Mouse (Mus musculus) CD4-positive, CD25-positive, alpha-beta regulatory T cell, adult 2 months (primary cell): ENCODE results near the gene Grb10.

Experiments used
- DNase-seq: peaks from one replicate; pipeline ENCODE4 v3.0.0-alpha.2; 2012; ENCODE audit warnings: low read depth, low spot score

Gene Grb10

DNA sequence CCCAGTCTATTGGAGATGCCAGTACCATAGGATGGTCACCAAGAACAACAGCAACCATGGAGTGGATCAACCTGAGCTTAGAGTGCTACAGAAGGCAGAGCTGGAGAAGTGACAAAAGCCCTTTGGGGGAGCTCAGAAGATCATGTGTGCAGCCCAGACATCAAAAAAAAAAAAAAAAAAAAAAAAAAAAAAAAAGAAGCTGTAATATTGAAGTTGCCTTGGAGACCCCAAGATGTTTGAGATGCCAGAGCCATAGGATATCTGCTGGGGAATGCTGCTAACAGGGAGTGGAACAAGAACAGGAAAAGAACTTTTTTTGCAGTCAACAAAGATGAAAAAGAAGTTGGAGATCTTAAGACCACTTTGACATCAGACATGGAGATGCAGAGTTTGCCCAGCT lies 133.0 kb downstream of the Grb10 start:
- no peak for DNase-seq

DNA sequence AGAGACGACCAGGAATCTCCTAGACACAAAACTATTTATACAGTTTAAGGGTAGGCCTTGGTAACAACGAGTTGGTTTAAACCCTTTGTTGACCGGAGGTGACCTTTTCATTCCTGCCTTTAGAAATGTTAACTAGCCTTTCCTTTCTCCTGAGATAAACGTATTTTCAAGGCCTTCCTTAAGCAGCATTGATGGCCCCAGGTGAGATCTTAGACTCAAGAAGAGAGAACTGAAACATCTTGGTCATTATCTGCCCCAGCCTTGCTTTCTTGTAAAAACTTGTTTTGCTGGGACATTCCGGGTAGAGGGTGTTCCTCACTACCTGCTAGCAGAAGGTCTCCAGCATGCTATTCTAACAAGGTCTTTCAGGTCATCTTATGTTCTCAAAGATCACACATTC lies 133.5 kb downstream of the Grb10 start:
- DNase-seq: no peak

DNA sequence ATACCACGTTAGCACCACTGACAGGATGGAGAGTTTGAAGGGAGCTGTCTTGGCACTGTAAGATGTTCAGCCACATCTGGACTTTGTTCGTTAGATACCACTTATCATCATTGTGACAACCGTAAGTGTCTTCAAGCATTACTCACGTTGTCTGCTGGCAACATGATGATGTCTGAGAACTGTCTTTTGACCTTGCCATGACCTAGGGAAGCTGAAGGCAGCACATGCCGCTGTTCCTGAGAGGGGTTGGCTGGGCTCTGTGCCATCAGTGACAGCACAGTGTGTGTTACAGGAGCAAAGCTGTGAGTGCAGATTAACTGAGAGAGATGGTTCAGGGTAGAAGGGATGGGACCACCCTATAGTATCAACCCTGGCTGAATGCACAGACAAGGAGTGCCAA lies 137.0 kb downstream of the Grb10 start:
- DNase-seq: no peak

DNA sequence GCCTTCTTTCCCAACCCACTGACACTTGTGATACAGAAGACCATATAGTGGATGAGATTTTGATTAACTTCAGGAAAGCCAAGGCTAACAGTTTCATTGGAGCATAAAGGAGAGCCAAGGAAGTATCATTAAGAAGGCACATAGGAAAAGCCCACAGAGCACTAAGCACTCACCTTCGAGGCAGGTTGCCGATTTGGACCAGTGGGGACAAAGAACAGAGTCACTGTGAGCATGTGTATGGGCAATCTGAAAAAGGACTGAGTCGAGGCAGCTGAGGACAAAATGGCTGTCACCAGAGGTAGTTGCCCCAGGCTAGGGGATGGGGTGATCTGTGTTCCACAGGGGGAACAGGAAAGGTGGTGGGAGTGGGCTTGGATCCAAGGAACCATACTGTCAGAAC lies 140.0 kb downstream of the Grb10 start:
- no peak for DNase-seq

DNA sequence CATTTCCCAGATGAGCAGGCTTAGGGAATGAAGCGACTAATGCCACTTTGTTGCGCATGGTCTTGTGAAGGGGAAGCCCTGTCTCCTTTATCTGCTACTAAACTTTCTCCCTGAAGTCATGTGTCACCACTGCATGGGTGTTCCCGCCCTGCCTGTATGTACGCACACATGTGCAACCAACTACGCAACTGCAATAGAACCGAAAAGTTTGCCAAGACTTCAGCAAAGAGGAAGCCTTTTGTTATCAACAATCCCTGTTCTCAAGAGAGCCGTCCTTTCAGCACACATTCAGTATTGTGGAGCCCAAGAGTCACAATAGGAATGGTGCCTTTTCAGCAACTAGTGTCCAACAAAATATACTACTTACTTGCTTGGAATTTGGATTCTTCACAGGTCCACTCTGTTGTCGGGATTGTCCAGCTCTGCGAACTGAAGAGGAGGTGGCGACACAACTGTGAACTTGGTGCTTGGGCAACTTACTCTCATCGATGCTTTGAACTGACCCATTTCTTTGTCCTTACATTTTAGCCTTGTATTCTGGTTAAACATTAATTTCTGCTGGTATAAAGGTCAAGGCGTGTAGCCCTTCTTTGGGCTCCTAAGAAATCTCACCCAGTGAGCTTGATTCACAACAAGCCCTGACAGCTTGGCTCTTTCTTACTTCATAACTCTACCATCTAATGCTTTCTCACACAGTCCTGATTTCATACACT lies 140.7 kb downstream of the Grb10 start, which contains the start of gene Ddc:
TSS of gene Ddc (minus strand) at position 500 of the 713 bp plus-strand sequence.
- DNase-seq: no peak

DNA sequence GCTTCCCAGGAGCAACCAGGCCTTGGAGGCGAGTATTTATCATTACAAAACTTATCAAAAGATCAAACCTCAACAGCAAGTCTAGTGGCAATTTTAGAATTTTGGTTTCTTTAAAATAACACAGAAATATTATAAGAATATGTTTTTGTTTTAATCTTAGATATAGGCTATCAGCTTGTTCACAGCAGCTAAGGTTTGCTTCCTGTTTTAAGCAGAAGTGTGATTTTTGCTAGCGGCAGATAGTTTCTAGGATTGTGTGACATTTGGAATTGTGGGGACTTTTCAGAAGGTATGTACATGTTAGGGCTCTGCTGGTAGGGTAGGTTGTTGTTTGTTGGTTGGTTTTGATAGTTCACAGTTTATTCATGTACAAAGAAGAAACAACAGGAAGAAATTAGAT lies 143.0 kb downstream of the Grb10 start:
- no peak for DNase-seq

DNA sequence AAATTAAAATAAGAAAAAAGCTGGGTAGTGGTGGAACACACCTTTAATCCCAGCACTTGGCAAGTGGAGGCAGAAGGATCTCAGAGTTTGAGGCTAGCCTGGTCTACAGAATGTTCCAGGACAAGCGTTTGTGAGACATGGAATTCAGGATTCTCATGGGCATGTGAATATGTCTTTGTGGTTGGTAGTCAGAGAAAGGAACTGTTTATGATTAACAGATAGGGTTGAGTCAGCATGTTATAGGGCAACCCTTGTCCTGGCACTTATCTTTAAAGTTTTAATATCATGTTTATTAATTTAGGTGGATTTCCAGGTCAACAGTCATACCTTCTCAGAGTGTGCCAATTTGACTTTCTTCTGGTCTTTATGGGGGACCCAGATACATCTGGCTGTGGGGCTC lies 144.7 kb downstream of the Grb10 start:
- no peak for DNase-seq

DNA sequence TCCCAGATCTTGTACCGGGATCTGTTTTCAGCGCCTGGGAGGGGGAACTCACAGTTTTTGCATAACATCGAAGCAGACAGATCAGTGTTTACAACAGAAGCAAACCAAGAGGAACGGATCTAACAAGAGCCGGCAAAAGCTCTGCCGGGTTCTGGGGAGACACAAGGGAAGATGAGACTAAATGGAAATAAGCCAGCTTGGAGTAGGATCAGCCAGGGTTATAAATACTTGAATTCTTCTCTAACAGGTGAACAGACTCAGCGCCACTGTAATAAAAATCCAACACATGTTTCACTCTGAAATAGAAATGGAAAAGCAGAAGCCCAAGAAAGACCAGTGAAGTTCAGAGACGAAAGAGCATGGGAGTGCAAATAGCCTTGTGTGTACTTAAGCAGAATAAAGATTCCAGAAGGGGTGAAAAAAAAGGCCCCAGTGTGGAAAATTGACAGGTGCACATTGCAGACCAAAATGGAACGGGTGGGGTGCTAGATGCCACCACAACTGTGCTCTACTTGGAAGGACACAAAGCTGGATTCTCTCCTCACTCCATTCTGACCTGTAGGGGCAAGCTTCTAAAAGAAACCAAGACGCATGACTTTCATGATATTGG lies 145.4 kb downstream of the Grb10 start:
- no peak for DNase-seq

DNA sequence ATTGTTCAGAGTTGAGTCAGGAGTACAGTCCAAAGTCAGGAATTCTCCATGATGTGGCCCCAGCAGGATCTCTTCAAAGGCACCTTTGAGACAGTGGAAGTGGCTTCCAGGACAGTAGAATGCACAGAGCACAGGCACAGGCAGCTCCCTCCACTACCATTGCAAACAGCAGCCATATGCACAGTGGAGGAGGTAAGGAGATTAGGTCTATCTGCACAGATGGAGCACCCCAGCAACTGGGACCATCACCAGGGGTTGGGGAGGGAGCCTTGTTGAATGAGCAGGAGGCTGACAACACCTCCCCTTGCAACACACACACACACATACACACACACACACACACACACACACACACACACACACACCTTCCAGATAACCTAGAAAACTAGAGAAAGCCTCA lies 146.7 kb downstream of the Grb10 start:
- DNase-seq: no peak

DNA sequence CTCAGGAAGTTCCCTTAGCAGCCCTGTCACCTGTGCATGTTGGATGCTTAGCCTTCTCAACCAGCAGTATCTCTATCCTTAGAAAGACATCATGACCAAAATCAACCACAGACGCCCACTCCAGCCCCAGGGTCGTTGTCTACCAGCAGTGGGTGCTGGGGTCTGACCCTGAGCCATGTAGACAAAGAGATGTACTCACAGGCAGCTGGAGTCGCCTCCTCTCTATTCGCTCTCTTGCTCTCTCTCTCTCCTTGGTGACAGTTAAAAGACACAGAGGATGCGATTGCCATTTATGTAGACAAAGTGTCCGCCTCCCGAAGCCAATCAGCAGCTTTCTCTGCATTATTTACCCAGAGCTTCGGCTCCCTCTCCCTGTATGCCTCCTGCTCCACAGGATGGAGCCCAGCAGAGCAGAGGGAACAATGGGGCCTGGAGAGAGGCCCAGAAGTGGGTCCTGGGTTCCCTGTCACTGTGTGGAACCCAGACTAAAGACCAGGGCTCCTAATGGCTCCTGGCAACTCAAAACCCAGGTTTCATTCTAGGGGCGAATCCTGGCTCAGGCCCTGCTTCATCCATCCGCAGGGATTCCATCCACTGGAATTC lies 148.2 kb downstream of the Grb10 start:
- DNase-seq: no peak

DNA sequence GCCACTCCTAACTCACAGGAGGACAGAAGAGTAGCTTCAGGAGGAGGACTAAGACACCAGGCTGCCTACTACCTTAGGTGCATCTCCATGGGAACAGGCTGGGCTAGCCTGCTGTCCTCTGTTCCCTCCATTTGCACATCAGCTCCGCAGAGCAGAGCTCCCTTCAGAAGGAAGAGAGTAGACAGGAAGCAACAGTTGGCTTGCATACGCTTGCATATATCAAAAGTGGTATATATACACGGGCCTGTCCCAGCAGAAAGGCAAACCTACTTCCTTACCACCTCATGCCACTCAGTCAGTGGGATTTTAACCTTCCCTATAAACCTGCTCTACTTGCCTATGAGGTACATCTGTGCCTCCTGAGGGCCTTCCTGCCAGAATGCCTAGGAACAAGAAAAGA lies 149.8 kb downstream of the Grb10 start:
- peak; percentile 45 for DNase-seq

DNA sequence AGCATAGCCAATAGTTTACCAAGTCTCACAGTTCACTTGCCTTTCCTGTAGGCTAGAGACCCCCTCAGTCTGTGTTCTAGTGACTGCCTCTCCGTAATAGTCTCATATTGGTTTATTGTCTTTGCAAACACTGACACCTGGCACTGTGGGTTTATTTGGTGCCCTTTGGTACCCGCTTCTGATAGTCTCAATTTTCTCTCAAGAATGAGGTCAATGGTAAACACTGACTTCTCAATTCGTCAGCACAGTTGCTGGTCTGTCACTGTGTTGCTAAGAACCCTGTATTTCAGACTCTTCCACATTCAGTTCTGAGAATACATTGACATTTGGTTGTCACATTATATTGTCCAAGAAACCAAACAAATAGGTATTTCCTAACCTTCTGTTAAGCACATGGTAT lies 150.4 kb downstream of the Grb10 start:
- no peak for DNase-seq

DNA sequence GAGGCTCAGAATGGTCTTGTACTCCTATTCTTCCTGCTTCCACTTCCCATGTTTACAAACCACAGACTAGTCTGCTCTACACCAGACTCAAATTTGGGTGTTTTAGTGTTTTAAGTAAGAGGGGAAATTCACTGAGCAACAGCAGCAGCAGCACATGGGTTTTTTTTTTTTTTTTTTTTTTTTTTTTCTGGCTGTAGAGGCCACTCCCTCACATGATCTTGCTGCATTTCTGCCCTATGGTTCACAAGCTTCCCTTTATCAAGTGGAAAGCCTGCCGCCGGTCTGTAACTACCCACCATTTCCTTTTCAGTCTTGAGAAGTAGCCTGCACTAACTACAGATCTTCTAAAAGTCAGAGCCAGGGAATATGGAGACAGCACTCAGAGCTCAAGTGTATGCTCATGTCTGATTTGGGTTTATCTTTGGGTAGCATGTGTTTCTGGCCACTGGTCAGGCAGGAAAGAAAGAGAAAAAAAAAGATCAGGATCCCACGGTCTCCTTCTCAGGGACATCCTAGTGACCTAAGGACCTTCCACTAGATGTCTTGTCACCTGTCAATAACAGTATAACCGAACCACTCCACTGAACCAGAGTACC lies 152.0 kb downstream of the Grb10 start:
- DNase-seq: peak; percentile 54

DNA sequence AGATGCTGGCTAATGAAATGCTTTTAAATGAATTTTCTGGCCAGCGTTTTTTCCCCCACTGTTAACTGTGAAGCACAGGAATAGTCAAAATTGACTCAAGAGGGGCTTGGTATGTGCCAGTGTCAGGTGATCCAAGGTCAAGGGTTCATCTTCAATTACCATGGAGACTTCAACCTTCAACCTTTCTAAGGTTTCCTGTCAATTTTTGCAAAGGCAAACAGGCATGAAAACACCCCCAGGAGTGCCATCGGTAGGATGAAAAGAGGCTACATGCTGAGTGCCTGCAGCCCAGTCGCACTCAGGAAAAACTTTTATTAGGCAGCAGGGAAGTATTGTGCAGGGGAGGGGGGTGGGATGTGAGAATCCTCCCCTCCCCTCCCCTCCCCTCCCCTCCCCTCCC lies 152.6 kb downstream of the Grb10 start:
- no peak for DNase-seq

DNA sequence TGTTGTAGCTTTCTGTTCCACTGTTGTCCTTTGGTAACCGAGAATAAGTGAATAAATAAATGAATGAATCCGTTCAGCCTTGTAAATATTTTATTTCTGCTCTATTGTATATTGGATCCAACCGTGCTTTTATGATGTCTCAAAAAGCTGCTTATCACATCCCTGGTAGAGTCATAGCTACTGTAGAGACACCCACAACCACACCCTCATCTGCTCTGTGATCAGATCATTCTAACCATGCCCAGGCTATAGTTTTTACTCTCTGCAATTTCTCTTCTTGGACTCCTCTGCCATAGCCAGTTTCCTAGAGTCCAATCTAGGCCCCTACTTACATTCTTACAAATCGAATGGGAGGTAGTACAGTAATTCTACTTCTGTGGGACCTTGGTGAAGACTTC lies 153.2 kb downstream of the Grb10 start:
- DNase-seq: no peak

DNA sequence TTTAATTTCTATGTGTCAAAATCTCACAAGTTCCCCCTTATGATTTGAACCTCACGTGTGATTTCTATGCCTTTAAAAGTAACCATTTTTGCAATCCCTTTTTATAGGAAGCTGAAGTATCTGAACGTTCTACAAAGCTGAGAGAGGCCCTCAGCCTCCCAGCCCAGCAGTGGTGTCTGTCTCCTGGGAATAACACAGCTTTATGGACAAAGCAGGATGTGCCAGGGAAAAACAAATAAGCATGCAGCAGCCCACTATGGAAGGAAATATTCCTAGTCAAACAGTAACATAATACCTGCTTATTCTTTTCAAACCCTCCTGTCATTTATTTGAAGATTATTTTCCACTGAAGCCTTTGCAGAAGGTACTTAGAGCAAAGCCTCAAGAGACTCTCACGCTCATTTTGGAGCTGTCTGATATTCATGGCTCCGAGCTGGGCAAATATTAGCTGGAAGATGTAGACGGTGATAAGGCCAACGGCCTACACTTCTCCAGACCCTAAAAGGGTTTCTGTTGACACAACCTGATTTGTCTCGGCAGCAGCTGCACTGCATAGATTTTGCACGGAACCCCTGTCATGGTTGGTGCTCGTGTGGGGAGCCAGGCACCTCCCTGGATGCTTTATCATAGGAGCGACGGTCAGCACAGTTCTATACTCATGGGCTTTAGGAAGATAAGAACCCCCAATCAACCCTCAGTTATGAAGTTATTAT lies 153.8 kb downstream of the Grb10 start:
- no peak for DNase-seq

DNA sequence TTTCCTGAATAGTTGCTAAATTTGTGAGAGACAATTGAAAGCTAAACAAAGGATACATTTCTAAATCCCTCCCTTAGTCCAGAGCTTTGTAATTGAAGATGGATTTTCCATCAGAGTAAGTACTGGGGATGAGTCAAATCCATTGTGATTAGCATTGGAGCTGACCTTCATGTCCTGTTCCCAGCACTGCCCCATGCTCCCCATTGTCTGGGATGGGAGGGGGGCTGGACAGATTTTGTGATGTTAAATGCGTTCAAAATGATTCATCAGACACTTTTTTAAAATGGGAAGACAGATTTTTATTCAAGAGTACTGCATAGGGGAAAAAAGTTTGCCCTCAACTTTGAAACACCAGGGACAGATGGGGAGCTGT lies 156.7 kb downstream of the Grb10 start:
- no peak for DNase-seq

DNA sequence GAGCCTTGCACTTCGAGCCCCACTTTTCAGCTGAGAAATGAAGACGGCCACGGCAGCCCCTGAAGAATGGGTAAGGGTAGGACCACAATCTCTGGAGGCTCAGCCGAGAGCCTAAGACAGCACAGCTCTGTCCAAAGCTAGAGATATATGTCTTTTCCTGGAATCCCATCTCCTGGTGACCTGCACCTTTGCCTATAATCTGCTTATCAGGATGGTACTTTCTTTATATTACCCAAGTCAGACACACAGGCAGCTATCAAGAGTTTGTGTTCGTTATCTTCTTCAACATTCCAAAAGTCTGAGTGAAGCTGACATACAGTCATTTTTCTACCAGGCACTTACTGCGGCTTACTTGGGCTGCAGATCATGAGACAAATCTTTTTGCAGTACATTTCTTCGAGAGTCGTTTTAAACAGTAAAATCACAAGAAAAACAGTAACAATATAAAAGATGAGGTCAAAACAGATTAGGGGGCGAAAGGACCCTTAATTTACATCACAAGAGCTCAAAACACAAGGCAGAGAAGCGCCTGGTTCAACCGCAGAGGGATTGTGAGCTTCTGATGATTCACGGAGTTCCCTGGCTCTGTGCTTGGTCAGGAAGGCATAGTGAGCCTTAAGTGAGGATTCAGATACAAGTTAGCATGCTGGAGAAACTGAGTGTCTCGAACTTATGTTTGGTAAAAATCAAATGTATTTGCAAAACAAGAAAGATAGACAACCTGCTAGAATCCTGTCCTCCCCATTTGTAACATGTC lies 157.3 kb downstream of the Grb10 start:
- no peak for DNase-seq
